Comparison of ENCODE assay signal across 8 mouse cellular contexts in genomic region chr5:96160467-96161262, GRCm38 (mm10). TPM values are rescaled to one million over a fixed set of nuclear protein-coding genes. Genes with fewer than 3 reads are reported as not detected.
DNase-seq lines count a peak whose midpoint lies in the region; ATAC-seq and TF ChIP-seq lines count a peak whose summit lies in the region.

No protein-coding gene starts in this region.

- no peaks in the 10 kb centered on the region for H3K9me3 ChIP-seq in liver, embryonic 13.5 days (replicated peaks)

- peaks cover 3% of the 10 kb centered on the region for H3K4me1 ChIP-seq in heart, adult 2 months (ENCODE audit: control insufficient read depth, insufficient read depth, low read length)
- H3K4me1 ChIP-seq in liver, embryonic 13.5 days (replicated peaks), result peaks cover 24% of the 10 kb centered on the region

- peak; percentile 71; the same call in 1 of the 2 replicates for TF ChIP-seq POLR2A in heart, adult 2 months (IDR thresholded peaks at IDR 0.05; ENCODE audit: insufficient read depth, low read depth, low read length)

- H3K4me2 ChIP-seq in liver, embryonic 13.5 days, result peak overlapping the region; percentile 99

- peak overlapping the region; percentile 88 for H3K4me3 ChIP-seq in heart, adult 2 months
- H3K4me3 ChIP-seq in liver, embryonic 13.5 days (replicated peaks), result peak overlapping the region; percentile 98

- peak; percentile 35 for DNase-seq in right cerebral cortex, adult 18-20 months
- DNase-seq in right cerebral cortex, postnatal 10 days (ENCODE audit: low spot score in 2 of 2), result no peak
- DNase-seq in cerebellum, postnatal 10 days, result peak; percentile 43 to 44
- peak; percentile 58 to 60 for DNase-seq in heart, adult 2 months
- DNase-seq in kidney, adult 8-10 months, result peak; percentile 39 to 43
- no peak for DNase-seq in liver, embryonic 13.5 days
- DNase-seq in naive thymus-derived CD4-positive, alpha-beta T cell, adult 2 months (ENCODE audit: low read depth), result peak; percentile 63
- peak; percentile 48 for DNase-seq in testis, postnatal 10 days (ENCODE audit: low spot score)

- intact Hi-C loops in heart, adult 2 months (cut with DNase I), result loop anchor here (5.0 kb wide), 1 partner anchor 188 kb away; no protein-coding TSS in a partner anchor

- ATAC-seq in liver, embryonic 13.5 days (ENCODE audit: low read depth), result no peak

- H3K27me3 ChIP-seq in heart, adult 2 months (ENCODE audit: control insufficient read depth, insufficient read depth, low read length), result no peaks in the 10 kb centered on the region
- no peaks in the 10 kb centered on the region for H3K27me3 ChIP-seq in liver, embryonic 13.5 days

- TF ChIP-seq EP300 in heart, adult 2 months (IDR thresholded peaks at IDR 0.05; ENCODE audit: insufficient read depth, low read depth, low read length), result no peak

- peak overlapping the region; percentile 79 for H3K9ac ChIP-seq in heart, adult 2 months (ENCODE audit: low read depth, low read length)
- H3K9ac ChIP-seq in liver, embryonic 13.5 days, result peak overlapping the region; percentile 92

- WGBS in heart, adult 2 months, result under 1% methylated on average over 50 of the region's 50 CpGs
- WGBS in liver, embryonic 13.5 days (ENCODE audit: insufficient replicate concordance), result under 1% methylated on average over 50 of the region's 50 CpGs

- H3K79me2 ChIP-seq in heart, adult 2 months (replicated peaks; ENCODE audit: control insufficient read depth, insufficient read depth, low read length), result peaks cover 2% of the 10 kb centered on the region

- H3K27ac ChIP-seq in heart, adult 2 months, result peak overlapping the region; percentile 96
- H3K27ac ChIP-seq in liver, embryonic 13.5 days, result peak overlapping the region; percentile 95

- H3K36me3 ChIP-seq in heart, adult 2 months (ENCODE audit: control insufficient read depth, insufficient read depth, low read length), result peaks cover 6% of the 10 kb centered on the region
- no peaks in the 10 kb centered on the region for H3K36me3 ChIP-seq in liver, embryonic 13.5 days

- peak; percentile 49 for TF ChIP-seq CTCF in heart, adult 2 months (IDR thresholded peaks at IDR 0.05)

RNA-seq across cellular contexts. Expression of gene Cnot6l, which starts 3.3 kb away (rescaled TPM):
- total RNA-seq in heart, adult 2 months (2021), result 10 to 100 TPM; 49.6 to 54.3 TPM
- polyA plus RNA-seq in heart, adult 2 months (2012; rRNA removed), result 6.8 and 12.8 TPM in 2 replicates
- 7.5 and 8.7 TPM in 2 replicates for polyA plus RNA-seq in liver, embryonic 13.5 days (2015; fragmentation: Nextera tagmentation; extraction: Ambion mirVana)

RNA-seq across cellular contexts. Expression of gene Mrpl1, which starts 48.6 kb away (rescaled TPM):
- total RNA-seq in heart, adult 2 months (2021), result 10 to 100 TPM; 25.8 to 27.4 TPM
- polyA plus RNA-seq in heart, adult 2 months (2012; rRNA removed), result 4.8 and 9.0 TPM in 2 replicates
- polyA plus RNA-seq in liver, embryonic 13.5 days (2015; fragmentation: Nextera tagmentation; extraction: Ambion mirVana), result 21.5 and 24.2 TPM in 2 replicates

Comparison
In these comparisons a context has a peak if more than half of its experiments do, and no peak if none do; other contexts are left out.
1. DNase-seq: peak in right cerebral cortex, adult 18-20 months (single experiment), cerebellum, postnatal 10 days (2 of 2), heart, adult 2 months (2 of 2), kidney, adult 8-10 months (2 of 2), naive thymus-derived CD4-positive, alpha-beta T cell, adult 2 months (single experiment) and testis, postnatal 10 days (single experiment); none in right cerebral cortex, postnatal 10 days (0 of 2) and liver, embryonic 13.5 days (single experiment).